Mouse (Mus musculus) hindbrain, embryonic 16.5 days (tissue): ENCODE measurements around the gene Tipin. TPM values are rescaled to one million over a fixed set of nuclear protein-coding genes. Genes with fewer than 3 reads are reported as not detected.

Source experiments
- ATAC-seq: fragments of 200-750 bp; cut with Nextera tagmentation; 2 replicates; pipeline ENCODE4 v1.8.0; 2017; ENCODE audit warnings: moderate TSS enrichment, moderate library complexity
- H3K27ac ChIP-seq: fragments of 300-500 bp; sonication (generic); 2 replicates; pipeline ENCODE4 v1.5.1; 2014; ENCODE audit warnings: low read depth, mild to moderate bottlenecking, control low read depth, low read length, moderate library complexity
- H3K27me3 ChIP-seq: fragments of 300-500 bp; sonication (generic); replicated peaks from 2 replicates; pipeline ENCODE4 v1.6.1; 2014; ENCODE audit warnings: low read length; ENCODE audit not compliant: control insufficient read depth, insufficient read depth
- H3K36me3 ChIP-seq: fragments of 300-500 bp; sonication (generic); 2 replicates; pipeline ENCODE4 v1.6.1; 2014; ENCODE audit warnings: mild to moderate bottlenecking, low read length, moderate library complexity, mixed read lengths; ENCODE audit not compliant: control insufficient read depth, insufficient read depth
- H3K4me1 ChIP-seq: fragments of 300-500 bp; sonication (generic); 2 replicates; pipeline ENCODE4 v1.6.1; 2014; ENCODE audit warnings: low read depth, low read length; ENCODE audit not compliant: control insufficient read depth, insufficient read depth
- H3K4me2 ChIP-seq: fragments of 300-500 bp; sonication (generic); 2 replicates; pipeline ENCODE4 v1.6.1; 2014; ENCODE audit warnings: mild to moderate bottlenecking, low read length, control low read depth, moderate library complexity
- H3K4me3 ChIP-seq: fragments of 300-500 bp; sonication (generic); 2 replicates; pipeline ENCODE4 v1.5.1; 2014; ENCODE audit warnings: mild to moderate bottlenecking, low read length, control low read depth, moderate library complexity
- H3K9ac ChIP-seq: fragments of 300-500 bp; sonication (generic); 2 replicates; pipeline ENCODE4 v1.6.1; 2014; ENCODE audit warnings: low read depth, mild to moderate bottlenecking, control low read depth, low read length, moderate library complexity
- H3K9me3 ChIP-seq: fragments of 300-500 bp; sonication (generic); 2 replicates; pipeline ENCODE4 v1.6.1; 2014; ENCODE audit warnings: mild to moderate bottlenecking, low read length, moderate library complexity; ENCODE audit not compliant: control insufficient read depth
- WGBS: fragments of 180-500 bp; shearing (Covaris S2); extraction: QIAGEN DNeasy Blood & Tissue Kit; methylation state at CpG from one replicate; pipeline ENCODE4 v1.1.7; 2014; 5-methylcytosine and 5-hydroxymethylcytosine counted together
- polyA plus RNA-seq: library from polyadenylated mRNA; unstranded; fragments of >200 nt; fragmentation: Nextera tagmentation; extraction: Ambion mirVana; gene quantifications from 2 replicates; pipeline ENCODE4 v1.2.1, GENCODE M21; 2015

The Tipin gene
- polyA plus RNA-seq, 1 experiment from 2014 or later, result 68.3 TPM

GRCm38 (mm10) chr9:64335825-64336224 lies 54.4 kb downstream of the Tipin start:
- Histone ChIP-seq H3K27me3 (no peaks in the 10 kb centered on the region), H3K27ac (no peak overlapping the region), H3K4me2 (no peak overlapping the region), H3K4me1 (peaks cover 6% of the 10 kb centered on the region), H3K4me3 (no peak overlapping the region), H3K9ac (no peak overlapping the region), H3K9me3 (no peaks in the 10 kb centered on the region), H3K36me3 (no peaks in the 10 kb centered on the region)
- no peak for ATAC-seq
- 94% methylated on average over 6 of the region's 6 CpGs for WGBS

DNA sequence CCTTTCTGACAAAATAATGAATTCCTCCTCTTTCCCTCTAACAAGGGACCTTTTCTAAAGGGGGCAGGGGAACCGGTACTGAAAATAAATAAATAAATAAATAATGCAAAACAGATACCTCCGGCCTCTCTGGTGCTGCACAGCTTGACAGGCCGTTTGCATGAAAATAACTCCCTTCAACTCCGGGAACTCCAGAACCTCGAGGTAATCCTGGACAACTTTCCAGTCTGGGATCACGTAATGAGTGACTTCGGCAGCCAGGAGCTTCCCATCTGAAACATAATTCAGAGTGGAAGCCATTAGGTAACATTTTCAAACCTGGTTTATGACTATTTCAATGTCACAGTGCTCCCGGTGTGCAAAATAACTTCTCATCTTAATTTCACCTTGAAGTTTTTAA lies 58.0 kb downstream of the Tipin start:
- H3K9ac ChIP-seq, result no peak overlapping the region
- peak overlapping the region; percentile 76 for H3K4me2 ChIP-seq
- 20% methylated on average over 8 of the region's 8 CpGs for WGBS
- H3K9me3 ChIP-seq, result no peaks in the 10 kb centered on the region
- no peak overlapping the region for H3K27ac ChIP-seq
- peaks cover 6% of the 10 kb centered on the region for H3K4me1 ChIP-seq
- no peaks in the 10 kb centered on the region for H3K27me3 ChIP-seq
- H3K36me3 ChIP-seq, result no peaks in the 10 kb centered on the region
- no peak overlapping the region for H3K4me3 ChIP-seq
- ATAC-seq, result no peak

GRCm38 (mm10) chr9:64340351-64341253 lies 59.2 kb downstream of the Tipin start:
- Histone ChIP-seq H3K36me3 (no peaks in the 10 kb centered on the region), H3K4me2 (peak overlapping the region; percentile 76), H3K9ac (peak overlapping the region; percentile 98), H3K27me3 (no peaks in the 10 kb centered on the region), H3K4me3 (peak overlapping the region; percentile 60), H3K4me1 (peaks cover 6% of the 10 kb centered on the region), H3K27ac (peak overlapping the region; percentile 98), H3K9me3 (no peaks in the 10 kb centered on the region)
- under 1% methylated on average over 70 of the region's 85 CpGs for WGBS
- peak; percentile 91 for ATAC-seq

- Histone ChIP-seq H3K4me3 (peak within 1 kb of the TSS; percentile 60), H3K9me3 (no peaks in the 10 kb centered on the region), H3K4me2 (peak within 1 kb of the TSS; percentile 76), H3K27me3 (no peaks in the 10 kb centered on the region), H3K4me1 (peaks cover 6% of the 10 kb centered on the region), H3K9ac (peak within 1 kb of the TSS; percentile 98), H3K36me3 (no peaks in the 10 kb centered on the region), H3K27ac (peak within 1 kb of the TSS; percentile 98)
- no peak for ATAC-seq
- WGBS, result 10% methylated on average over 16 of the region's 16 CpGs
Observed at GRCm38 (mm10) chr9:64341254-64341566, 59.8 kb downstream of the Tipin start, which contains the start of gene Dis3l. Gene Dis3l (minus strand): TSS chr9:64341288.

DNA sequence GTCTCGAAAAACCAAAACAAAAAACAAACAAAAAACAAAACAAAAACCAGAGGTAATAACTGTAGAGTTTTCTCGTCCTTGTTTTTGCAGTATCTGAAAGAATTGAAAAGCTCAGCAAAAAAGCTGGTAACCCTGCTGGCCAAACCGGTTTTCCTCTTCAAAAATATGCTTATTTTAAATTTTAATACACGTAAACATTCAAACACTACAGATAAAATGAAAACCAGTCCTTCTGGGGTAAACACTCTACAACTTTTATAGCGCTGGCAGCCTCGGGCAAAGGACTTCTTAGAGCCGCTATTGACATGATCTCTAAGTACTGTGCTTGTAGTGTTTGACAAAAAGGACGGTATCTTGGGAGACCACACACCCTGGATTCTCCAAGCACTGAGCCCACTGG lies 60.3 kb downstream of the Tipin start:
- H3K4me1 ChIP-seq, result peaks cover 6% of the 10 kb centered on the region

GRCm38 (mm10) chr9:64343656-64344055 lies 62.3 kb downstream of the Tipin start:
- Histone ChIP-seq H3K36me3 (no peaks in the 10 kb centered on the region), H3K4me2 (no peak overlapping the region), H3K27ac (no peak overlapping the region), H3K9ac (no peak overlapping the region), H3K9me3 (no peaks in the 10 kb centered on the region), H3K27me3 (no peaks in the 10 kb centered on the region), H3K4me1 (peaks cover 6% of the 10 kb centered on the region), H3K4me3 (no peak overlapping the region)
- no peak for ATAC-seq
- WGBS, result 98% methylated on average over 2 of the region's 2 CpGs

More for the DNA sequence above, 60.3 kb downstream of the Tipin start:
- Histone ChIP-seq H3K27me3 (no peaks in the 10 kb centered on the region), H3K9me3 (no peaks in the 10 kb centered on the region), H3K9ac (peak overlapping the region; percentile 98; the same call in 1 of the 2 replicates), H3K4me2 (peak overlapping the region; percentile 76), H3K27ac (peak overlapping the region; percentile 98; the same call in 1 of the 2 replicates), H3K4me3 (no peak overlapping the region), H3K36me3 (no peaks in the 10 kb centered on the region)
- no peak for ATAC-seq
- WGBS, result 87% methylated on average over 8 of the region's 8 CpGs

- Histone ChIP-seq H3K4me1 (no peaks in the 10 kb centered on the region; the same call in 1 of the 2 replicates), H3K4me2 (no peak overlapping the region), H3K9me3 (no peaks in the 10 kb centered on the region), H3K27me3 (no peaks in the 10 kb centered on the region), H3K36me3 (no peaks in the 10 kb centered on the region), H3K27ac (no peak overlapping the region), H3K9ac (no peak overlapping the region), H3K4me3 (no peak overlapping the region)
- ATAC-seq, result no peak
- 72% methylated on average over 5 of the region's 5 CpGs for WGBS
Observed at GRCm38 (mm10) chr9:64345931-64346330, 64.5 kb downstream of the Tipin start.

- H3K36me3 ChIP-seq, result no peaks in the 10 kb centered on the region
- no peaks in the 10 kb centered on the region for H3K9me3 ChIP-seq
- H3K9ac ChIP-seq, result no peak overlapping the region
- no peak overlapping the region for H3K4me2 ChIP-seq
- no peak for ATAC-seq
- 0% methylated on average over 1 of the region's 1 CpGs for WGBS
- H3K27ac ChIP-seq, result no peak overlapping the region
- no peaks in the 10 kb centered on the region for H3K27me3 ChIP-seq
- no peaks in the 10 kb centered on the region for H3K4me1 ChIP-seq
- no peak overlapping the region for H3K4me3 ChIP-seq
Observed at GRCm38 (mm10) chr9:64347377-64347776, 66.0 kb downstream of the Tipin start.

DNA sequence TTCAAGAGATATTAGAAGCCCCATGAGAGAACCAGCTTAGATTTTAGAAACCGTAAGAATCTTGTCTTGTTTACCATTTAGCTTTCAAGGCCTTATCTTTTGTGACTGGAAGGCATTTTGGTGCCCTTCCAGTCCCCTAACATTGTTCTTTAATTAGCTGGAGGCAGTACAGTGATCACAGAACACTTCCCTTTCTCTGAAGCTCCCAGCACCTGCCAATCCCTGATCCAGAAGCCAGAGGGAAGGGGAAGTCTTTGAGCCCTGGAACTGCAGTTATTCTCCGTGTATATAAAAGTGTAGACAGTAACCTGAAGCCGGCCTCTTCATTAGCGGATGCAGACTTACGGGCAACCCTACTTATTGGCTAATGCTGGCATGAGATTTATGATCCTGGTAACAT lies 68.1 kb downstream of the Tipin start:
- H3K9ac ChIP-seq, result no peak overlapping the region; the same call in 1 of the 2 replicates
- no peaks in the 10 kb centered on the region for H3K9me3 ChIP-seq
- H3K4me3 ChIP-seq, result no peak overlapping the region
- no peak overlapping the region for H3K4me2 ChIP-seq
- no peak for ATAC-seq
- WGBS, result 65% methylated on average over 5 of the region's 5 CpGs
- no peaks in the 10 kb centered on the region for H3K4me1 ChIP-seq
- H3K36me3 ChIP-seq, result no peaks in the 10 kb centered on the region
- H3K27ac ChIP-seq, result no peak overlapping the region
- H3K27me3 ChIP-seq, result no peaks in the 10 kb centered on the region
